In genomic region chr8:94387027-94387684, GRCm38 (mm10) we compare ENCODE assay signal across 8 mouse cellular contexts. TPM values are rescaled to one million over a fixed set of nuclear protein-coding genes. Genes with fewer than 3 reads are reported as not detected.
DNase-seq lines count a peak whose midpoint lies in the region; ATAC-seq and TF ChIP-seq lines count a peak whose summit lies in the region.

No protein-coding gene starts in this region.

- H3K9me3 ChIP-seq in CH12.LX (replicated peaks; ENCODE audit: low read length), result peaks cover 6% of the 10 kb centered on the region
- H3K9me3 ChIP-seq in forebrain, embryonic 10.5 days, result no peaks in the 10 kb centered on the region
- H3K9me3 ChIP-seq in heart, embryonic 15.5 days (replicated peaks), result no peaks in the 10 kb centered on the region
- no peaks in the 10 kb centered on the region for H3K9me3 ChIP-seq in liver, embryonic 14.5 days (ENCODE audit: control insufficient read depth, low read length)
- no peaks in the 10 kb centered on the region for H3K9me3 ChIP-seq in stomach, embryonic 15.5 days

- no peak for TF ChIP-seq RAD21 in CH12.LX (IDR thresholded peaks at IDR 0.05; ENCODE audit: low read depth, low read length)

- no peak for TF ChIP-seq EP300 in CH12.LX (IDR thresholded peaks at IDR 0.05; ENCODE audit: low read length)
- TF ChIP-seq EP300 in liver, embryonic 14.5 days (IDR thresholded peaks at IDR 0.05; ENCODE audit: low read depth), result no peak

- H3K4me3 ChIP-seq in CH12.LX (replicated peaks in 1 of 3; ENCODE audit: low read depth in 2 of 3, low read length in 2 of 3, poor library complexity in 1 of 3), result peak overlapping the region; percentile 71 to 97 (median 92)
- peak overlapping the region; percentile 91 for H3K4me3 ChIP-seq in forebrain, embryonic 10.5 days
- H3K4me3 ChIP-seq in heart, embryonic 15.5 days, result peak overlapping the region; percentile 79
- peak overlapping the region; percentile 93 to 94 for H3K4me3 ChIP-seq in liver, embryonic 14.5 days (ENCODE audit: insufficient read depth in 1 of 2, low read depth in 2 of 2, low read length in 2 of 2)
- H3K4me3 ChIP-seq in stomach, embryonic 15.5 days (replicated peaks), result peak overlapping the region; percentile 80

- H3K9ac ChIP-seq in CH12.LX (ENCODE audit: insufficient read depth, low read depth), result peak overlapping the region; percentile 95
- H3K9ac ChIP-seq in heart, embryonic 15.5 days, result peak overlapping the region; percentile 89
- peak overlapping the region; percentile 87 for H3K9ac ChIP-seq in liver, embryonic 14.5 days (replicated peaks)
- peak overlapping the region; percentile 96 for H3K9ac ChIP-seq in stomach, embryonic 15.5 days

- peak; percentile 63 for ATAC-seq in heart, embryonic 15.5 days (replicated peaks; ENCODE audit: insufficient number of reproducible peaks, insufficient read depth, low FRiP score, low read depth)
- peak; percentile 81 for ATAC-seq in liver, embryonic 14.5 days (ENCODE audit: insufficient read depth)
- peak; percentile 65 for ATAC-seq in stomach, embryonic 15.5 days (ENCODE audit: insufficient read depth, low FRiP score, low read depth)

- peaks cover 29 to 39% of the 10 kb centered on the region in 2 experiments for H3K36me3 ChIP-seq in CH12.LX (replicated peaks in 1 of 2; ENCODE audit: control insufficient read depth in 1 of 2, insufficient read depth in 1 of 2, low read length in 1 of 2)
- peaks cover 30% of the 10 kb centered on the region for H3K36me3 ChIP-seq in forebrain, embryonic 10.5 days (replicated peaks)
- peaks cover 30% of the 10 kb centered on the region for H3K36me3 ChIP-seq in heart, embryonic 15.5 days
- peaks cover 37% of the 10 kb centered on the region for H3K36me3 ChIP-seq in liver, embryonic 14.5 days (replicated peaks; ENCODE audit: control insufficient read depth, insufficient read depth, low read depth)
- peaks cover 27% of the 10 kb centered on the region for H3K36me3 ChIP-seq in stomach, embryonic 15.5 days

- in situ Hi-C loops in CH12.LX (cut with MboI; ENCODE audit: low pct_ligation_motif_present, low pct_unique_long_range_greater_than_20kb, low sequenced_read_pairs), result no loop called here

- no peak for TF ChIP-seq CTCF in CH12.LX (conservative IDR thresholded peaks at IDR 0.05 in 1 of 2, IDR thresholded peaks at IDR 0.05 in 1 of 2; ENCODE audit: low read depth in 2 of 2, low read length in 2 of 2)
- TF ChIP-seq CTCF in liver, embryonic 14.5 days (IDR thresholded peaks at IDR 0.05; ENCODE audit: low read depth), result no peak

- 0 out of 2 replicates have a peak overlapping the region, but pooled peaks have one; percentile 76 for H3K4me2 ChIP-seq in CH12.LX (ENCODE audit: insufficient read depth, low read depth, poor library complexity, severe bottlenecking)
- H3K4me2 ChIP-seq in heart, embryonic 15.5 days, result peak overlapping the region; percentile 88
- peak overlapping the region; percentile 99 for H3K4me2 ChIP-seq in liver, embryonic 14.5 days (ENCODE audit: low read depth)
- peak overlapping the region; percentile 74 for H3K4me2 ChIP-seq in stomach, embryonic 15.5 days

- H3K4me1 ChIP-seq in CH12.LX (ENCODE audit: control insufficient read depth in 1 of 2, insufficient read depth in 2 of 2), result peaks cover 11 to 45% of the 10 kb centered on the region in 2 experiments
- H3K4me1 ChIP-seq in forebrain, embryonic 10.5 days, result peaks cover 26% of the 10 kb centered on the region
- H3K4me1 ChIP-seq in heart, embryonic 15.5 days (replicated peaks), result peaks cover 16% of the 10 kb centered on the region
- H3K4me1 ChIP-seq in liver, embryonic 14.5 days (replicated peaks; ENCODE audit: control insufficient read depth in 2 of 2, insufficient read depth in 2 of 2, low read length in 1 of 2), result peaks cover 24 to 31% of the 10 kb centered on the region in 2 experiments
- H3K4me1 ChIP-seq in stomach, embryonic 15.5 days, result peaks cover 5% of the 10 kb centered on the region; the same call in 1 of the 2 replicates

- no peaks in the 10 kb centered on the region for H3K27me3 ChIP-seq in CH12.LX (replicated peaks)
- H3K27me3 ChIP-seq in forebrain, embryonic 10.5 days (ENCODE audit: poor library complexity, severe bottlenecking), result peaks cover 3% of the 10 kb centered on the region; the same call in 1 of the 2 replicates
- H3K27me3 ChIP-seq in heart, embryonic 15.5 days, result no peaks in the 10 kb centered on the region
- no peaks in the 10 kb centered on the region for H3K27me3 ChIP-seq in liver, embryonic 14.5 days (ENCODE audit: control insufficient read depth, insufficient read depth, low read length)
- no peaks in the 10 kb centered on the region for H3K27me3 ChIP-seq in stomach, embryonic 15.5 days (replicated peaks)

- TF ChIP-seq POLR2A in CH12.LX (IDR thresholded peaks at IDR 0.05; ENCODE audit: low read depth, low read length), result peak; percentile 56

- under 1% methylated on average over 25 of the region's 25 CpGs for WGBS in forebrain, embryonic 10.5 days
- WGBS in heart, embryonic 15.5 days, result under 1% methylated on average over 25 of the region's 25 CpGs
- WGBS in liver, embryonic 14.5 days (ENCODE audit: insufficient replicate concordance), result under 1% methylated on average over 25 of the region's 25 CpGs
- WGBS in stomach, embryonic 15.5 days, result under 1% methylated on average over 20 of the region's 25 CpGs

- H3K27ac ChIP-seq in CH12.LX (ENCODE audit: insufficient read depth, low read depth), result peak overlapping the region; percentile 87
- peak overlapping the region; percentile 94 for H3K27ac ChIP-seq in forebrain, embryonic 10.5 days
- peak overlapping the region; percentile 91 for H3K27ac ChIP-seq in heart, embryonic 15.5 days
- H3K27ac ChIP-seq in liver, embryonic 14.5 days, result peak overlapping the region; percentile 94
- H3K27ac ChIP-seq in stomach, embryonic 15.5 days, result peak overlapping the region; percentile 90

- dilution Hi-C loops in CH12.LX (cut with MboI; ENCODE audit: extremely low pct_ligation_motif_present, extremely low pct_unique_long_range_greater_than_20kb, low sequenced_read_pairs), result no loop called here

- peak; percentile 89 for DNase-seq in CH12.LX (ENCODE audit: extremely low read depth)
- peak; percentile 74 for DNase-seq in c-Kit-negative CD71-positive TER-119-positive erythroid progenitor cells, embryonic 14.5 days (ENCODE audit: low read depth, low spot score)
- peak; percentile 76 for DNase-seq in forebrain, embryonic 10.5 days (ENCODE audit: extremely low spot score, low spot score)
- DNase-seq in kidney, postnatal 25 days, result peak; percentile 92 to 98
- DNase-seq in liver, embryonic 14.5 days (ENCODE audit: low read depth in 3 of 3, low spot score in 3 of 3), result peak; percentile 76 to 79 (median 77)
- DNase-seq in neural tube, embryonic 10.5 days (ENCODE audit: extremely low spot score, low spot score), result peak; percentile 76

- H3K79me2 ChIP-seq in CH12.LX (replicated peaks; ENCODE audit: control insufficient read depth, extremely low read depth, insufficient read depth, poor library complexity, severe bottlenecking), result peaks cover 52% of the 10 kb centered on the region

TF ChIP-seq in CH12.LX, 34 proteins besides CTCF, POLR2A, EP300 and RAD21 (continues in another document):
- 0 out of 2 replicates have a peak, but pooled peaks have one; percentile 17 for TF ChIP-seq IRF4 (IDR thresholded peaks at IDR 0.05; ENCODE audit: low read depth, low read length)
- no peak; the same call in 1 of the 2 replicates for TF ChIP-seq HCFC1 (IDR thresholded peaks at IDR 0.05; ENCODE audit: low read depth, low read length)
- peak; percentile 59 for TF ChIP-seq ETS1 (conservative IDR thresholded peaks at IDR 0.05; ENCODE audit: low read depth, low read length)
- TF ChIP-seq CHD2 (IDR thresholded peaks at IDR 0.05; ENCODE audit: low read length), result peak; percentile 66; the same call in 1 of the 2 replicates
- TF ChIP-seq MEF2A (IDR thresholded peaks at IDR 0.05; ENCODE audit: borderline replicate concordance, low read depth, low read length), result peak; percentile 19; the same call in 1 of the 2 replicates
- no peak for TF ChIP-seq PAX5 (IDR thresholded peaks at IDR 0.05; ENCODE audit: low read length)
- TF ChIP-seq BHLHE40 (IDR thresholded peaks at IDR 0.05; ENCODE audit: low read depth, low read length), result peak; percentile 83
- TF ChIP-seq MAX (IDR thresholded peaks at IDR 0.05; ENCODE audit: low read length), result peak; percentile 80
- TF ChIP-seq TBP (conservative IDR thresholded peaks at IDR 0.05; ENCODE audit: low read depth, low read length), result no peak
- no peak; the same call in 1 of the 2 replicates for TF ChIP-seq ZMIZ1 (IDR thresholded peaks at IDR 0.05; ENCODE audit: low read depth, low read length)

RNA-seq across cellular contexts. Expression of gene Herpud1, which starts 0.9 kb away (rescaled TPM):
- 172 and 206 TPM in 2 replicates for total RNA-seq in CH12.LX (2012; rRNA removed)
- 243 and 257 TPM in 2 replicates for total RNA-seq in CH12.LX (2014; rRNA removed)
- 116 and 124 TPM in 2 replicates for polyA plus RNA-seq in CH12.LX (2012; ENCODE audit: insufficient read length, low read depth)
- polyA plus RNA-seq in forebrain, embryonic 10.5 days (2016; fragmentation: Nextera tagmentation; extraction: Ambion mirVana), result 44.9 and 53.0 TPM in 2 replicates
- polyA plus RNA-seq in heart, embryonic 15.5 days (2015; fragmentation: Nextera tagmentation; extraction: Ambion mirVana), result 91.4 and 94.8 TPM in 2 replicates
- polyA plus RNA-seq in liver, embryonic 14.5 days (2012; rRNA removed), result 41.8 and 46.7 TPM in 2 replicates
- polyA plus RNA-seq in liver, embryonic 14.5 days (2014; fragmentation: Nextera tagmentation; extraction: Ambion mirVana), result 83.2 and 86.5 TPM in 2 replicates
- 144 and 158 TPM in 2 replicates for polyA plus RNA-seq in stomach, embryonic 15.5 days (2015; fragmentation: Nextera tagmentation; extraction: Ambion mirVana)

RNA-seq across cellular contexts. Expression of gene Nlrc5, which starts 47.0 kb away (rescaled TPM):
- 58.6 and 73.0 TPM in 2 replicates for total RNA-seq in CH12.LX (2012; rRNA removed)
- total RNA-seq in CH12.LX (2014; rRNA removed), result 58.1 and 60.2 TPM in 2 replicates
- 72.5 and 75.2 TPM in 2 replicates for polyA plus RNA-seq in CH12.LX (2012; ENCODE audit: insufficient read length, low read depth)
- polyA plus RNA-seq in forebrain, embryonic 10.5 days (2016; fragmentation: Nextera tagmentation; extraction: Ambion mirVana), result 0.12 and 0.25 TPM in 2 replicates
- polyA plus RNA-seq in heart, embryonic 15.5 days (2015; fragmentation: Nextera tagmentation; extraction: Ambion mirVana), result 0.28 and 0.53 TPM in 2 replicates
- 0.10 and 0.22 TPM in 2 replicates for polyA plus RNA-seq in liver, embryonic 14.5 days (2012; rRNA removed)
- 0.09 and 0.18 TPM in 2 replicates for polyA plus RNA-seq in liver, embryonic 14.5 days (2014; fragmentation: Nextera tagmentation; extraction: Ambion mirVana)
- 0.51 and 0.54 TPM in 2 replicates for polyA plus RNA-seq in stomach, embryonic 15.5 days (2015; fragmentation: Nextera tagmentation; extraction: Ambion mirVana)

RNA-seq across cellular contexts. Expression of gene Slc12a3, which starts 58.2 kb away (rescaled TPM):
- total RNA-seq in CH12.LX (2012; rRNA removed) (0.17 and 0.21 TPM in 2 replicates), CH12.LX (2014; rRNA removed) (0.08 TPM in 1 of 2 replicates, not detected in the other)
- 0.19 TPM in 1 of 2 replicates, not detected in the other for polyA plus RNA-seq in CH12.LX (2012; ENCODE audit: insufficient read length, low read depth)
- not detected in 2 replicates for polyA plus RNA-seq in forebrain, embryonic 10.5 days (2016; fragmentation: Nextera tagmentation; extraction: Ambion mirVana)
- polyA plus RNA-seq in heart, embryonic 15.5 days (2015; fragmentation: Nextera tagmentation; extraction: Ambion mirVana), result 0.15 and 0.20 TPM in 2 replicates
- polyA plus RNA-seq in liver, embryonic 14.5 days (2012; rRNA removed), result 0.01 TPM in 1 of 2 replicates, not detected in the other
- polyA plus RNA-seq in liver, embryonic 14.5 days (2014; fragmentation: Nextera tagmentation; extraction: Ambion mirVana), result 0.11 TPM in 1 of 2 replicates, not detected in the other
- 0.08 and 0.09 TPM in 2 replicates for polyA plus RNA-seq in stomach, embryonic 15.5 days (2015; fragmentation: Nextera tagmentation; extraction: Ambion mirVana)

Comparison
In these comparisons a context has a peak if more than half of its experiments do, and no peak if none do; other contexts are left out.
1. Peak in every context shown above with its lines: DNase-seq, ATAC-seq, H3K4me3 ChIP-seq and H3K27ac ChIP-seq.
2. RNA of gene Nlrc5, which starts 47.0 kb away (polyA plus RNA-seq): 72.5 to 75.2 TPM in CH12.LX; 0.51 to 0.54 TPM in stomach, embryonic 15.5 days, 0.28 to 0.53 TPM in heart, embryonic 15.5 days, 0.12 to 0.25 TPM in forebrain, embryonic 10.5 days and 0.09 to 0.22 TPM in liver, embryonic 14.5 days; every median in the first group is over 10 times any median in the second.